Mouse (Mus musculus): ENCODE measurements around the gene Defa2.
"Not testable (repeated sequence)": the region's sequence is repeated elsewhere in the genome, so short reads cannot be mapped to it uniquely, and the experiment has no call there.

Gene Defa2

GRCm38 (mm10) chr8:21378215-21378614 is at the start of gene Defa2:
Gene Defa2 (plus strand): TSS chr8:21378515.
- not testable (repeated sequence) for DNase-seq (ENCODE audit: low spot score)

- not testable (repeated sequence) for DNase-seq (ENCODE audit: low spot score)
These were observed 13.2 kb downstream of the Defa2 start, which contains the start of gene Defa33 for GRCm38 (mm10) chr8:21391511-21391910. Gene Defa33 (plus strand): TSS chr8:21391811.

GRCm38 (mm10) chr8:21427111-21427510 is 48.8 kb downstream of the Defa2 start, which contains the start of gene Defa36:
Gene Defa36 (plus strand): TSS chr8:21427411.
- DNase-seq (ENCODE audit: low spot score) = not testable (repeated sequence)

Measured in layer of hippocampus, adult 9-10 months (tissue).